Mouse (Mus musculus) forebrain, embryonic 11.5 days (tissue): ENCODE measurements around the gene Tsga10. TPM values are rescaled to one million over a fixed set of nuclear protein-coding genes. Genes with fewer than 3 reads are reported as not detected.

Experiments
- ATAC-seq: fragments of 200-750 bp; cut with Nextera tagmentation; replicated peaks from 2 replicates; pipeline ENCODE4 v1.8.0; 2017; ENCODE audit warnings: moderate TSS enrichment; ENCODE audit not compliant: low FRiP score
- DNase-seq: peaks from one replicate; pipeline ENCODE4 v3.0.0-alpha.2; 2017; ENCODE audit warnings: low spot score
- H3K27ac ChIP-seq: fragments of 300-500 bp; sonication (generic); 2 replicates; pipeline ENCODE4 v1.5.1; 2014; ENCODE audit warnings: low read depth, low read length
- H3K27me3 ChIP-seq: fragments of 300-500 bp; sonication (generic); 2 replicates; pipeline ENCODE4 v1.6.1; 2014; ENCODE audit warnings: mild to moderate bottlenecking, low read length, mixed read lengths; ENCODE audit not compliant: control insufficient read depth, insufficient read depth
- H3K36me3 ChIP-seq: fragments of 300-500 bp; sonication (generic); 2 replicates; pipeline ENCODE4 v1.6.1; 2014; ENCODE audit warnings: mild to moderate bottlenecking, low read length, moderate library complexity, mixed read lengths; ENCODE audit not compliant: control insufficient read depth, insufficient read depth
- H3K4me1 ChIP-seq: fragments of 300-500 bp; sonication (generic); replicated peaks from 2 replicates; pipeline ENCODE4 v1.6.1; 2014; ENCODE audit warnings: low read length, mixed read lengths; ENCODE audit not compliant: control insufficient read depth, insufficient read depth
- H3K4me2 ChIP-seq: fragments of 300-500 bp; sonication (generic); 2 replicates; pipeline ENCODE4 v1.6.1; 2014; ENCODE audit warnings: low read depth, mild to moderate bottlenecking, low read length, moderate library complexity, mixed read lengths; ENCODE audit not compliant: severe bottlenecking
- H3K4me3 ChIP-seq: fragments of 300-500 bp; sonication (generic); 2 replicates; pipeline ENCODE4 v1.5.1; 2014; ENCODE audit warnings: low read depth, low read length
- H3K9ac ChIP-seq: fragments of 300-500 bp; sonication (generic); 2 replicates; pipeline ENCODE4 v1.6.1; 2014; ENCODE audit warnings: low read length
- H3K9me3 ChIP-seq: fragments of 300-500 bp; sonication (generic); 2 replicates; pipeline ENCODE4 v1.6.1; 2016; ENCODE audit warnings: low read length, mixed read lengths; ENCODE audit not compliant: control insufficient read depth
- WGBS: fragments of 180-500 bp; shearing (Covaris S2); extraction: QIAGEN DNeasy Blood & Tissue Kit; methylation state at CpG from one replicate; pipeline ENCODE4 v1.1.7; 2014; 5-methylcytosine and 5-hydroxymethylcytosine counted together
- polyA plus RNA-seq: library from polyadenylated mRNA; unstranded; fragments of >200 nt; fragmentation: Nextera tagmentation; extraction: Ambion mirVana; gene quantifications from 2 replicates; pipeline ENCODE4 v1.2.1, GENCODE M21; 2014

The Tsga10 gene
- polyA plus RNA-seq, 1 experiment from 2014 or later: 14.2 TPM

- 79% methylated on average over 7 of the region's 7 CpGs for WGBS
- no peak for DNase-seq
- ATAC-seq: no peak
- Histone ChIP-seq H3K4me2 (peak overlapping the region; percentile 81), H3K4me1 (peaks cover 11% of the 10 kb centered on the region; the same call in 1 of the 2 replicates), H3K9ac (no peak overlapping the region; the same call in 1 of the 2 replicates), H3K27ac (no peak overlapping the region), H3K27me3 (no peaks in the 10 kb centered on the region), H3K9me3 (no peaks in the 10 kb centered on the region), H3K36me3 (no peaks in the 10 kb centered on the region; the same call in 1 of the 2 replicates), H3K4me3 (peak overlapping the region; percentile 61)
Measured at GRCm38 (mm10) chr1:37889206-37889605, 23.0 kb upstream of the Tsga10 start.

GRCm38 (mm10) chr1:37884451-37884850 lies 18.2 kb upstream of the Tsga10 start:
- Histone ChIP-seq H3K4me1 (peaks cover 2% of the 10 kb centered on the region; the same call in 1 of the 2 replicates), H3K4me3 (no peak overlapping the region), H3K27me3 (no peaks in the 10 kb centered on the region), H3K27ac (no peak overlapping the region), H3K9ac (no peak overlapping the region), H3K9me3 (no peaks in the 10 kb centered on the region), H3K36me3 (no peaks in the 10 kb centered on the region), H3K4me2 (no peak overlapping the region)
- WGBS: 79% methylated on average over 4 of the region's 4 CpGs
- ATAC-seq (no peak), DNase-seq (no peak)

GRCm38 (mm10) chr1:37883411-37883810 lies 17.2 kb upstream of the Tsga10 start:
- no peak overlapping the region for H3K9ac ChIP-seq
- WGBS: 90% methylated on average over 4 of the region's 4 CpGs
- H3K36me3 ChIP-seq: no peaks in the 10 kb centered on the region
- no peaks in the 10 kb centered on the region for H3K9me3 ChIP-seq
- no peak overlapping the region for H3K27ac ChIP-seq
- no peak overlapping the region for H3K4me3 ChIP-seq
- ATAC-seq: no peak
- DNase-seq: no peak
- no peaks in the 10 kb centered on the region for H3K27me3 ChIP-seq
- H3K4me1 ChIP-seq: no peaks in the 10 kb centered on the region
- H3K4me2 ChIP-seq: no peak overlapping the region

- Histone ChIP-seq H3K27me3 (no peaks in the 10 kb centered on the region), H3K9me3 (peaks cover 7% of the 10 kb centered on the region; the same call in 1 of the 2 replicates), H3K4me1 (no peaks in the 10 kb centered on the region), H3K4me2 (no peak overlapping the region), H3K4me3 (no peak overlapping the region), H3K27ac (no peak overlapping the region), H3K9ac (no peak overlapping the region), H3K36me3 (peaks cover 8% of the 10 kb centered on the region; the same call in 1 of the 2 replicates)
- ATAC-seq (no peak), DNase-seq (no peak)
- WGBS: 93% methylated on average over 13 of the region's 13 CpGs
Measured at GRCm38 (mm10) chr1:37877736-37878460, 11.7 kb upstream of the Tsga10 start.

GRCm38 (mm10) chr1:37873157-37873556 lies 6.9 kb upstream of the Tsga10 start:
- DNase-seq (no peak), ATAC-seq (no peak)
- Histone ChIP-seq H3K9me3 (peaks cover 7% of the 10 kb centered on the region; the same call in 1 of the 2 replicates), H3K4me3 (no peak overlapping the region; the same call in 1 of the 2 replicates), H3K9ac (no peak overlapping the region), H3K27me3 (no peaks in the 10 kb centered on the region; the same call in 1 of the 2 replicates), H3K4me2 (peak overlapping the region; percentile 61; the same call in 1 of the 2 replicates), H3K27ac (no peak overlapping the region), H3K36me3 (peaks cover 8% of the 10 kb centered on the region; the same call in 1 of the 2 replicates), H3K4me1 (no peaks in the 10 kb centered on the region)
- 93% methylated on average over 4 of the region's 4 CpGs for WGBS

- WGBS: 6% methylated on average over 33 of the region's 33 CpGs
- peak overlapping the region; percentile 55 for H3K9ac ChIP-seq
Measured at GRCm38 (mm10) chr1:37872131-37873067, 6.2 kb upstream of the Tsga10 start.

GRCm38 (mm10) chr1:37871704-37872103 lies 5.5 kb upstream of the Tsga10 start, which contains the start of gene Lipt1:
Gene Lipt1, plus strand, starts transcription at chr1:37871738.
- DNase-seq (peak; percentile 51), ATAC-seq (peak; percentile 68)
- peaks cover 7% of the 10 kb centered on the region; the same call in 1 of the 2 replicates for H3K9me3 ChIP-seq
- H3K4me3 ChIP-seq: peak within 1 kb of the TSS; percentile 45
- H3K4me1 ChIP-seq: no peaks in the 10 kb centered on the region
- 8% methylated on average over 7 of the region's 7 CpGs for WGBS
- H3K27ac ChIP-seq: 0 out of 2 replicates have a peak within 1 kb of the TSS, but pooled peaks have one; percentile 12
- H3K4me2 ChIP-seq: peak within 1 kb of the TSS; percentile 61
- H3K9ac ChIP-seq: peak within 1 kb of the TSS; percentile 55
- no peaks in the 10 kb centered on the region; the same call in 1 of the 2 replicates for H3K27me3 ChIP-seq
- H3K36me3 ChIP-seq: peaks cover 8% of the 10 kb centered on the region; the same call in 1 of the 2 replicates

More at GRCm38 (mm10) chr1:37872131-37873067, 6.2 kb upstream of the Tsga10 start:
- DNase-seq (peak; percentile 87), ATAC-seq (peak; percentile 88)
- 0 out of 2 replicates have a peak overlapping the region, but pooled peaks have one; percentile 12 for H3K27ac ChIP-seq
- H3K4me1 ChIP-seq: no peaks in the 10 kb centered on the region
- peaks cover 7% of the 10 kb centered on the region; the same call in 1 of the 2 replicates for H3K9me3 ChIP-seq
- H3K27me3 ChIP-seq: no peaks in the 10 kb centered on the region; the same call in 1 of the 2 replicates
- peak overlapping the region; percentile 61 for H3K4me2 ChIP-seq
- H3K36me3 ChIP-seq: peaks cover 8% of the 10 kb centered on the region; the same call in 1 of the 2 replicates
- peak overlapping the region; percentile 45 for H3K4me3 ChIP-seq

GRCm38 (mm10) chr1:37869362-37869761 lies 3.1 kb upstream of the Tsga10 start:
- Histone ChIP-seq H3K27me3 (no peaks in the 10 kb centered on the region; the same call in 1 of the 2 replicates), H3K27ac (no peak overlapping the region), H3K9me3 (no peaks in the 10 kb centered on the region), H3K4me1 (no peaks in the 10 kb centered on the region; the same call in 1 of the 2 replicates), H3K4me3 (no peak overlapping the region), H3K9ac (no peak overlapping the region), H3K4me2 (no peak overlapping the region), H3K36me3 (no peaks in the 10 kb centered on the region)
- DNase-seq (no peak), ATAC-seq (no peak)
- WGBS: 53% methylated on average over 2 of the region's 2 CpGs
